Mouse (Mus musculus) heart, embryonic 16.5 days (tissue): ENCODE results near the gene Gnas. TPM values are rescaled to one million over a fixed set of nuclear protein-coding genes. Genes with fewer than 3 reads are reported as not detected.

Experiments
- ATAC-seq: fragments of 200-750 bp; cut with Nextera tagmentation; replicated peaks from 2 replicates; pipeline ENCODE4 v1.8.0; 2017; ENCODE audit warnings: moderate number of reproducible peaks; ENCODE audit not compliant: insufficient read depth, low FRiP score; ENCODE audit errors: extremely low read depth
- H3K27ac ChIP-seq: fragments of 300-500 bp; sonication (generic); 2 replicates; pipeline ENCODE4 v1.5.1; 2014; ENCODE audit warnings: mild to moderate bottlenecking, low read length, control low read depth, moderate library complexity
- H3K27me3 ChIP-seq: fragments of 300-500 bp; sonication (generic); 2 replicates; pipeline ENCODE4 v1.6.1; 2014; ENCODE audit warnings: low read length, mixed read lengths; ENCODE audit not compliant: control insufficient read depth, insufficient read depth
- H3K36me3 ChIP-seq: fragments of 300-500 bp; sonication (generic); 2 replicates; pipeline ENCODE4 v1.6.1; 2014; ENCODE audit not compliant: control insufficient read depth, insufficient read depth
- H3K4me1 ChIP-seq: fragments of 300-500 bp; sonication (generic); 2 replicates; pipeline ENCODE4 v1.6.1; 2014; ENCODE audit warnings: low read length, mixed read lengths; ENCODE audit not compliant: control insufficient read depth, insufficient read depth
- H3K4me2 ChIP-seq: fragments of 300-500 bp; sonication (generic); 2 replicates; pipeline ENCODE4 v1.6.1; 2014; ENCODE audit warnings: low read depth, mild to moderate bottlenecking, control low read depth, low read length
- H3K4me3 ChIP-seq: fragments of 300-500 bp; sonication (generic); 2 replicates; pipeline ENCODE4 v1.5.1; 2014; ENCODE audit warnings: mild to moderate bottlenecking, control low read depth, low read length
- H3K9ac ChIP-seq: fragments of 300-500 bp; sonication (generic); 2 replicates; pipeline ENCODE4 v1.6.1; 2014; ENCODE audit warnings: low read length, control low read depth
- H3K9me3 ChIP-seq: fragments of 300-500 bp; sonication (generic); replicated peaks from 2 replicates; pipeline ENCODE4 v1.6.1; 2016; ENCODE audit warnings: low read length; ENCODE audit not compliant: control insufficient read depth
- WGBS: fragments of 180-500 bp; shearing (Covaris S2); extraction: QIAGEN DNeasy Blood & Tissue Kit; methylation state at CpG from one replicate; pipeline ENCODE4 v1.1.7; 2014; 5-methylcytosine and 5-hydroxymethylcytosine counted together
- polyA plus RNA-seq: library from polyadenylated mRNA; unstranded; fragments of >200 nt; fragmentation: Nextera tagmentation; extraction: Ambion mirVana; gene quantifications from 2 replicates; pipeline ENCODE4 v1.2.1, GENCODE M21; 2015

The Gnas gene
- polyA plus RNA-seq, 1 experiment from 2014 or later, result 1,284 TPM

DNA sequence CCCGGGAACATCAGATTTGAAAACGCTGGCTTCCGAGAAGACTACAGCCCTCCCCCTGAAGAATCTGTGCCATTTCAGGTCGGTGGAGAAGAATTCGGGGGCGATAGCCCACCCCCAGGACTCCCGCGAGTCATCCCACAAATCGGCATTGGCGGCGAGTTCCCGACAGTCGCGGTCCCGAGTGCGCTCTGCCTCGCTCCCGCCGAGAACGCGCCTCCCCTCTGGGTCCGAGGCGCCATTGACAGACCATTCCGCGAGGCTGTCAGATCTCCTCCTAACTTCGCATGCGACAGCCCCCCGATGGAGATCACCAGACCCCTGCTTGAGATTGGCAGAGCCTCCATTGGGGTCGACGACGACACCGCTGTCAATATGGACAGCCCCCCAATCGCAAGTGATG lies 14.4 kb downstream of the Gnas start:
- H3K4me1 ChIP-seq, result peaks cover 5% of the 10 kb centered on the region
- no peak overlapping the region for H3K27ac ChIP-seq
- WGBS, result 56% methylated on average over 33 of the region's 33 CpGs
- peak overlapping the region; percentile 43 for H3K4me3 ChIP-seq
- H3K4me2 ChIP-seq, result peak overlapping the region; percentile 62
- peaks cover 3% of the 10 kb centered on the region; the same call in 1 of the 2 replicates for H3K36me3 ChIP-seq
- peaks cover 17% of the 10 kb centered on the region for H3K27me3 ChIP-seq
- H3K9ac ChIP-seq, result no peak overlapping the region
- H3K9me3 ChIP-seq, result peaks cover 58% of the 10 kb centered on the region
- no peak for ATAC-seq

DNA sequence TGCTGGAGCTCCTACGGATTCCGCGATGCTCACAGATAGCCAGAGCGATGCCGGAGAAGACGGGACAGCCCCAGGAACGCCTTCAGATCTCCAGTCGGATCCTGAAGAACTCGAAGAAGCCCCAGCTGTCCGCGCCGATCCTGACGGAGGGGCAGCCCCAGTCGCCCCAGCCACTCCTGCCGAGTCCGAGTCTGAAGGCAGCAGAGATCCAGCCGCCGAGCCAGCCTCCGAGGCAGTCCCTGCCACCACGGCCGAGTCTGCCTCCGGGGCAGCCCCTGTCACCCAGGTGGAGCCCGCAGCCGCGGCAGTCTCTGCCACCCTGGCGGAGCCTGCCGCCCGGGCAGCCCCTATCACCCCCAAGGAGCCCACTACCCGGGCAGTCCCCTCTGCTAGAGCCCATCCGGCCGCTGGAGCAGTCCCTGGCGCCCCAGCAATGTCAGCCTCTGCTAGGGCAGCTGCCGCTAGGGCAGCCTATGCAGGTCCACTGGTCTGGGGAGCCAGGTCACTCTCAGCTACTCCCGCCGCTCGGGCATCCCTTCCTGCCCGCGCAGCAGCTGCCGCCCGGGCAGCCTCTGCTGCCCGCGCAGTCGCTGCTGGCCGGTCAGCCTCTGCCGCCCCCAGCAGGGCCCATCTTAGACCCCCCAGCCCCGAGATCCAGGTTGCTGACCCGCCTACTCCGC lies 15.1 kb downstream of the Gnas start:
- 45% methylated on average over 47 of the region's 48 CpGs for WGBS
- H3K9me3 ChIP-seq, result peaks cover 58% of the 10 kb centered on the region

GRCm38 (mm10) chr2:174299771-174300160 lies 15.6 kb downstream of the Gnas start:
- H3K4me3 ChIP-seq, result peak overlapping the region; percentile 43
- 59% methylated on average over 34 of the region's 34 CpGs for WGBS
- peaks cover 3% of the 10 kb centered on the region; the same call in 1 of the 2 replicates for H3K36me3 ChIP-seq
- H3K4me2 ChIP-seq, result peak overlapping the region; percentile 62
- peaks cover 56% of the 10 kb centered on the region for H3K9me3 ChIP-seq
- no peak for ATAC-seq
- H3K9ac ChIP-seq, result no peak overlapping the region
- H3K27me3 ChIP-seq, result peaks cover 17% of the 10 kb centered on the region
- H3K27ac ChIP-seq, result no peak overlapping the region
- H3K4me1 ChIP-seq, result peaks cover 3% of the 10 kb centered on the region; the same call in 1 of the 2 replicates

More for the DNA sequence above, 15.1 kb downstream of the Gnas start:
- ATAC-seq, result no peak
- H3K4me1 ChIP-seq, result peaks cover 3% of the 10 kb centered on the region; the same call in 1 of the 2 replicates
- peaks cover 17% of the 10 kb centered on the region for H3K27me3 ChIP-seq
- no peak overlapping the region for H3K27ac ChIP-seq
- H3K4me2 ChIP-seq, result peak overlapping the region; percentile 62
- H3K36me3 ChIP-seq, result peaks cover 3% of the 10 kb centered on the region; the same call in 1 of the 2 replicates
- peak overlapping the region; percentile 43 for H3K4me3 ChIP-seq
- H3K9ac ChIP-seq, result no peak overlapping the region

DNA sequence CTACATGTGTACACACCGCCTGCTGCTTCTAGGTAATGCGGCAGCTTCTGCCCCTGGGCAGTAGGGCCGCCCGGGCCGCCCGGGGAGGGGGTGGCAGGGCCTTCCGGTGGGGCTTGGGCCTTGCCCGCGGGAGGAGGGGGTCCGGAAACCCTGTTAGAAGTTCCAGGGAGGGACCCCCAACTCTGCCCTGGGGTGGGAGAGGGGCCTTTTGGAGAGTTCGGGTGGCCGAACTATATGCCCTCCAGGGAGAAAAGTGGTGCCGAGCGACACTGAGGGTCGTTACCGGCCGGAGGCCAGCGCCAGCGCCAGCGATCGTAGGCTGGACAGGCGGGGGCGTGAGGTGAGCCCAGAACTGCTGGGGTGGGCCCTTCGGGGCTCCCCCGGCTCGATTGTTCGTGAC lies 16.1 kb downstream of the Gnas start:
- Histone ChIP-seq H3K9me3 (peaks cover 52% of the 10 kb centered on the region), H3K4me2 (peak overlapping the region; percentile 62), H3K4me3 (peak overlapping the region; percentile 43), H3K4me1 (peaks cover 3% of the 10 kb centered on the region; the same call in 1 of the 2 replicates), H3K27me3 (peaks cover 17% of the 10 kb centered on the region), H3K36me3 (peaks cover 3% of the 10 kb centered on the region; the same call in 1 of the 2 replicates), H3K27ac (no peak overlapping the region), H3K9ac (peak overlapping the region; percentile 48)
- no peak for ATAC-seq
- 45% methylated on average over 27 of the region's 27 CpGs for WGBS

DNA sequence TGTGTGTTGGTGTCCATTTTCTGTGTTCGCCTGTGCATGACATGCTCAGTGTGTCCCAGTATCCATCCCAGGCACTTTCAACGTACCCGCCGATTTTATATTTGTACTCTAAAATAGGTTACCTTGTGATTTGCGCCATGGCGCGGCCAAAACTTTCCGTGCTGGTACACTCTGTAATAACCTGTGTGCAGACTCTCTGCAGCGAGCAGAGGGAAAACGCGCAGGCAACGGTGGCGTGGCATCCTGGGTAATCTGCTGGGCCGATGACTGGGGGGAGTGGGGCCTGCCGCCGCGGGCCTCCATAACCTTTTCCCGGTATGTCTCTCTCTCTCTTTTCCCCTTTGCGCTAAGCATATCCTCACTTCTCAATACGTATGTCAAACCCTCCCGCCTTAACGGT lies 16.5 kb downstream of the Gnas start:
- 54% methylated on average over 22 of the region's 22 CpGs for WGBS
- no peak overlapping the region for H3K27ac ChIP-seq
- H3K9ac ChIP-seq, result peak overlapping the region; percentile 48
- peaks cover 3% of the 10 kb centered on the region; the same call in 1 of the 2 replicates for H3K4me1 ChIP-seq
- peaks cover 49% of the 10 kb centered on the region for H3K9me3 ChIP-seq
- H3K4me2 ChIP-seq, result peak overlapping the region; percentile 62
- ATAC-seq, result no peak
- peaks cover 17% of the 10 kb centered on the region for H3K27me3 ChIP-seq
- peaks cover 3% of the 10 kb centered on the region; the same call in 1 of the 2 replicates for H3K36me3 ChIP-seq
- peak overlapping the region; percentile 43 for H3K4me3 ChIP-seq

- Histone ChIP-seq H3K36me3 (peaks cover 3% of the 10 kb centered on the region; the same call in 1 of the 2 replicates), H3K27me3 (peaks cover 13% of the 10 kb centered on the region), H3K4me3 (no peak overlapping the region), H3K4me2 (no peak overlapping the region), H3K4me1 (0 out of 2 replicates have a peak, but pooled peaks cover 3% of the 10 kb centered on the region), H3K9me3 (peaks cover 31% of the 10 kb centered on the region), H3K9ac (no peak overlapping the region), H3K27ac (no peak overlapping the region)
- 61% methylated on average over 6 of the region's 6 CpGs for WGBS
- ATAC-seq, result no peak
Measured at GRCm38 (mm10) chr2:174302526-174302925, 18.4 kb downstream of the Gnas start.

GRCm38 (mm10) chr2:174305646-174306045 lies 21.5 kb downstream of the Gnas start:
- no peaks in the 10 kb centered on the region for H3K27me3 ChIP-seq
- H3K4me2 ChIP-seq, result no peak overlapping the region
- no peaks in the 10 kb centered on the region for H3K4me1 ChIP-seq
- no peak overlapping the region for H3K4me3 ChIP-seq
- peaks cover 2% of the 10 kb centered on the region; the same call in 1 of the 2 replicates for H3K9me3 ChIP-seq
- no peaks in the 10 kb centered on the region for H3K36me3 ChIP-seq
- no peak for ATAC-seq
- no peak overlapping the region for H3K9ac ChIP-seq
- 49% methylated on average over 5 of the region's 5 CpGs for WGBS
- H3K27ac ChIP-seq, result no peak overlapping the region

DNA sequence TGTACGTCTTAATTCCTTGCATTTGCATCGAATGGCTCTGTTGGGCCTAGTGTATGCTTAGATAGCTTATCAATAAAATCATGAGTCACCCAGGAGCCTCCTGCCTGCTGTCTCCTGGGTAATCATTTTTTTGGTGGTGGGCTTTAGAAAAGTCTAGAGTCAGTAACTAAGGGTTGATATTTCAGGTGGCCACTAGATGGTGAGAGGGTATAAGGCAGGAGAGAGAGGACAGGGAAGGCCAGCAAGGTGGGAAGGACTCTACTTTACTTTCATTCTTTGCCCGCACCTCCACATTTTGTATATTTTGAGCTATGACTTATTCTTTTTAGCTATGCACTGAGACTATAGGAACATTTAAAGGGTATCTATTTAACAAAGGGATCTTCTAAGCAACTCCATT lies 23.8 kb downstream of the Gnas start:
- Histone ChIP-seq H3K9ac (no peak overlapping the region), H3K4me3 (no peak overlapping the region), H3K9me3 (no peaks in the 10 kb centered on the region), H3K27ac (no peak overlapping the region), H3K4me2 (no peak overlapping the region), H3K27me3 (no peaks in the 10 kb centered on the region), H3K4me1 (no peaks in the 10 kb centered on the region), H3K36me3 (no peaks in the 10 kb centered on the region)
- no peak for ATAC-seq
- WGBS, result 49% methylated on average over 3 of the region's 3 CpGs

GRCm38 (mm10) chr2:174310913-174311514 lies 26.9 kb downstream of the Gnas start:
- Histone ChIP-seq H3K27ac (no peak overlapping the region), H3K4me3 (no peak overlapping the region), H3K9ac (no peak overlapping the region), H3K27me3 (no peaks in the 10 kb centered on the region), H3K4me1 (no peaks in the 10 kb centered on the region; the same call in 1 of the 2 replicates), H3K36me3 (no peaks in the 10 kb centered on the region), H3K4me2 (no peak overlapping the region), H3K9me3 (no peaks in the 10 kb centered on the region)
- no peak for ATAC-seq
- WGBS, result 16% methylated on average over 7 of the region's 7 CpGs
